Mouse (Mus musculus): ENCODE results near the gene Wdr89.

Gene Wdr89

DNA sequence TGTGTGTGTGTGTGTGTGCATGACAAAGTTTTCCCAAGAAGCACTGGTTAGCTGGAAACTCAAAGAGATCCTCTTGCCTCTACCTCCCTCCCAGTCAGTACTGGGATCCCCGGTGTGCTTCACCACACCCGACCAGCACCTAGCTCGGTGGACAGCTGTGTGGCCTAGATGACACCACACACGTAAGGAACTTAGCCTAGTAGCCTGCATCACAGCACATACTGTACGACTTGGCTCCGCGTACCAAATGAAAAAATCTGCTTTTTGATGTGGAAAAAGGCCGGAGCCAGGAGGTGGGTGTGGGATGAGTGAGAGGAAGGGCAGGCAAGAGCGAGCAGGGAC, 450 bp downstream of the Wdr89 start:
- no peak for DNase-seq (ENCODE audit: low read depth, low spot score)

DNA sequence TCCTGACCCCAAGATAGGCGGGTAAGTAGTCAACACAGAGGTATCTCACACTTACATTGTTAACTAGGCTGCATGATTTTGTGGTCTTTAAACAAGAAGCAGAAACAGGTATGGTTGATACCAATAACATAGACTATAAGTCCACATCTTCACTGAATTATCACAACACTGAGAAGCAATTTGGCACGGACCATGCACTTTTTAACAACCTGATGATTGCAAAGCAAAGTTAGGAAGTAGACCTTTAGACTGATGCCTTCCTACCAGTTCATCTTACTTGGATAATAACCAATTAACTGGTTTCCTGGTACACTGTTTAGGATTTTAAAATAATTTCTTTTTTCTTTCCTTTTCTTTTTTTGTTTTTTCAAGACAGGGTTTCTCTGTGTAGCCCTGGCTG, 1.1 kb downstream of the Wdr89 start:
- DNase-seq (ENCODE audit: low read depth, low spot score): no peak

DNA sequence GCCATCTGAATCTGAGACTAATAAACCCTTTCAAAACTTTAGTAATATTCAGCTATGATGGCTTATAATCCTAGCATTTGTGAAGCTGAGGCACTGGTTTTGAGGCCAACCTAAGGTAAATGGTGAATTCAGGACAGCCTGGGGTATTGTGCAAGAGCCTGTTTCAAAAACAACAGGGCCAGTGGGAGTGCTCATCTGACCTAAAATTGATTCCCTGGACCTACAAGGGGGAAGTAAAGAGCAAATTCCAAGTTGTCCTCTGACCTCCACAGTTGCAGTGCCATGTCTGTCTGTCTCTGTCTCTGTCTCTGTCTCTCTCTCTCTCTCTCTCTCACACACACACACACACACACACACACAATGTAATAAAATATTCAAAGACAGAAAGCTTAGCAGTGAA, 2.4 kb downstream of the Wdr89 start:
- no peak for DNase-seq (ENCODE audit: low read depth, low spot score)

DNA sequence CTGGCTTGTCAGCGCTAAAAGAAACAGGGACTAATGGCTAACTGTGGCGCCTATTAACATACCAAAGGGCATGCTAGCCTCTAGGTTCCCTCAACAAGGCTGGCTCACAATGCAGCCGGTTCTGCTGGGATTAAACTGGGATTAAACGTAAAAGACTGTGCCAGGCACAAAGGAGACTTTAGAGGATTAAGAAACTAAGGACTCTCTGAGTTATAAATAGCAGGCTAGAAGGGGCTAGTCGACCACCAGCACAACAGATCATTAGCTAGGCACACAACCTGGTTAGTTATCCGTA, 4.9 kb downstream of the Wdr89 start:
- DNase-seq (ENCODE audit: low read depth, low spot score): no peak

DNA sequence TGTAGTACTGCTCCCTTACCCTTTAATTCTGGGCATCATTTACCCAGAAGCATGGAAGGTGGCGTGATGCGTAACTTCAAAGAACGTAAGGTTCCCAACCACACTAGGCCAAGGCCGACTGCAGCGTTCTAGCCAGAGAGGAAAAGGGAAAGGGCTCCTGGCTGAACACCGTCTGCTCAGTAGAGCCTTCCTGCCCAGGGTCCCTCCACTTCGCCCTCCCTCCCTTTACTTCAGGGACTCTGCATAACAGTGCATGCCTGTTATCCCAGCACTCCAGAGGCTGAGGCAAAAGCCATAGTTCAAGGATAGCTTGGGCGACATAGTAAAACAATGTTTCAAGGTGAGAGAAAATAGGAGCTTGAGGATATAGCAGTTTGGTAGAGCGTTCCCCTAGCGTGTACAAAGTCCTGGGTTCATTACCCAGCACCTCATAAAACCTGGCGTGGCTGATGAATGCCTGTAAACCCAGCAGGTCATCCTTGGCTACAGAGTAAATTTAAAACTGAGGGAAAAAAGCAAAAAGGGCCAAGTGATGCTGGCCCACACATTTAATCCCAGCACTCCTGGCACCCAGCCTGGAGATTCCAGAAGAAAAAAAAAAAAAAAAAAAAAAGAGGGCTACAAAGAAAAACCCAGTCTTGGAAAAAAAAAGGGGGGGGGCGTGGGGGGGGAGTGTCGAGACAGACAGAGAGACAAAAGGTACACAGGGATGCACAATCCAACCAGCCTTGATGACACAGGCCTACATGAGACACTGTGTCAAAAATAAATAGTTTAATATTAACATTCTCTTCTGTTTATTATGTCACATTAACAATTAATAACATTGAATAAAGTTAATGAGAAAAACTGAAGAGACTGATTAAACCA, 5.5 kb downstream of the Wdr89 start:
- no peak for DNase-seq (ENCODE audit: low read depth, low spot score)

DNA sequence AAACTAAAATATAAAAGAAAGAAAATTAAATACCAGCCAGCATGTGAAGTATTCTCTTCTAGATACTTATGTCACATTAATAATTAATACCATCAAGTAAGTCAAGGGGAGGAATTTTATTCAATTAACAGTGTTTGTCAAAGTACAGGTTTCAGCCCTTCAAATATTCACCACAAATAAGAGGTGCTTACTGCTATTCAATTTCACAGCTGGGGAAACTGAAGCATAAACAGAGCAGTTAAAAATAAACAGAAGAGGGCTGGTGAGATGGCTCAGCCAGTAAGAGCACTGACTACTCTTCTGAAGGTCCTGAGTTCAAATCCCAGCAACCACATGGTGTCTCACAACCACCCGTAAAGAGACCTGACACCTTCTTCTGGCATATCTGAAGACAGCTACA, 7.0 kb downstream of the Wdr89 start:
- DNase-seq (ENCODE audit: low read depth, low spot score): no peak

DNA sequence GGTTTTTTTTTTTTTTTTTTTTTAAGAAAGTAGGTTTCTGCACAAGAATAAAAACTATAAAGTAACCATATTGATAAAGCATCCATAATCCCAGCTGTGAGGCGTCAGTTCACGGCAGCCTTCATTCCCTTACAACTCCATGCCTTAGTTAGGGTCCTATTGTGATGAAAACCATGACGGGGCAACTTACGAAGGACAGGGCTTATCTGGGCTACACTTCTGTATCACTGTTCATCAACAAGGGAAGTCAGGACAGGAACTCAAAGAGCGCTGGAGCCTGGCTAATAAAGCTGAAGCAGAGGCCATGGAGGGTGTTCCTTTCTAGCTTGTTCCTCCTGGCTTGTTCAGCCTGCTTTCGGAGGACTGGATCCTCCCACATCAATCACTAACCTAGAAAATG, 10.9 kb downstream of the Wdr89 start:
- no peak for DNase-seq (ENCODE audit: low read depth, low spot score)

DNA sequence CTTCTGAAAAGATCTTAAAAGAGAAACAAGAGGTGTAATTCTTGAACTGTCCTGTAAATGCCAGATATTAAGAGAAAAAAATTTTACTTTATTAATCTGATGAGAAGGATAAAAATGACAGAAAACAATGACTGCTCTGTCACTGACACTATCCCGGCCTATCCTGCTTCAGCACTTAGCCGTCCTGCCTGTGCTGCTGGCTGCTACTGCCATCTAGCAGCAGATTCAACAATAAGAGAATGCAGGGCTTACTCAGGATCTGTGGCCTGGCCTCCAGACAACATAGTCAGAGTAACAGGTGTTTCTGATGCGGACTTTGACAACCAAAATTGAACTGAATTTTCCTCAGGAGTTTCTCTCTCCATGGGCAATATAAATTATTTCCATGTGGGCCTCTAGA, 12.8 kb downstream of the Wdr89 start:
- DNase-seq (ENCODE audit: low read depth, low spot score): no peak

DNA sequence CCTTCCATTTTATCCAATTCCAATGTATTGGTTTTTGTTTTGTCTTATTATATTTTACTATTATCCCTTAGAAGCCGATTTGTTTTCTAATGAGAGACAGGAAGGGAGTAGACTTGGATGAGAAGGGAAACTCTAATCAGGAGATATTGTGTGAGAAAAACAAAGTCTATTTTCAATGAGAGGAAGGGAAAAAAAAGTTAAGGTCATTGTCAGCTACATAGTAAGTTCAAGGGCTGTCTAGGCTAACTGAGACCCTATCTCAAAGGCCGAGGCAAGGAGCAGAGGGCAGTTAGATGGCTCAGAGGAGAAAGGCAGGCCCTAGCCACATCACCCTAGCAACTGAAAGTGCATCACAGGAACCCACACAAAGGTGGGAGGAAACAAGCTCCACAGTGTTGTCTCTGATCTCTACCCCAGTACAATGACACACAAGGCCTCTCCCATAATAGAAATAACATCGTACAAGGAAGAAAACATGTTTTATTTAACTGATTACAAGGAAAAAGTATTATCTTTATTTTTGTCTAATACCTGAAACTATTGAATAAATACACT, 15.0 kb downstream of the Wdr89 start:
- DNase-seq (ENCODE audit: low read depth, low spot score): no peak

DNA sequence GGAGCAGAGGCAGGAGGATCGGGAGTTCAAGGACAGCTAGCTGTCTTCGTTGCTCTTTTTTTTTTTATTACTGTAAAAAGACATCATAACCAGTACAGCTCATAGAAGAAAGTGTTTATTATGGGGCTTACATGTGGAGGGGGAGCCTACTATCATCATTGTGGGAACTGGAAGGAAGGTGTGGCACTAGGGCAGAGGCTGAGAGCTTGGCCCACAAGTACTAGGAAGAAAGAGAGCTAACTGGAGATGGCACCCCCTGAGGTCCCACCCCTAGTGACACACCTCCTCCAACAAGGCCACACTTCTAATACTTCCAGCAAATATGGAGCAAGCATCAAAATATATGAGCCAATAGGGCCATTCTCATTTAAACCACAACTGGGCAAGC, 19.6 kb downstream of the Wdr89 start:
- no peak for DNase-seq (ENCODE audit: low read depth, low spot score)

DNA sequence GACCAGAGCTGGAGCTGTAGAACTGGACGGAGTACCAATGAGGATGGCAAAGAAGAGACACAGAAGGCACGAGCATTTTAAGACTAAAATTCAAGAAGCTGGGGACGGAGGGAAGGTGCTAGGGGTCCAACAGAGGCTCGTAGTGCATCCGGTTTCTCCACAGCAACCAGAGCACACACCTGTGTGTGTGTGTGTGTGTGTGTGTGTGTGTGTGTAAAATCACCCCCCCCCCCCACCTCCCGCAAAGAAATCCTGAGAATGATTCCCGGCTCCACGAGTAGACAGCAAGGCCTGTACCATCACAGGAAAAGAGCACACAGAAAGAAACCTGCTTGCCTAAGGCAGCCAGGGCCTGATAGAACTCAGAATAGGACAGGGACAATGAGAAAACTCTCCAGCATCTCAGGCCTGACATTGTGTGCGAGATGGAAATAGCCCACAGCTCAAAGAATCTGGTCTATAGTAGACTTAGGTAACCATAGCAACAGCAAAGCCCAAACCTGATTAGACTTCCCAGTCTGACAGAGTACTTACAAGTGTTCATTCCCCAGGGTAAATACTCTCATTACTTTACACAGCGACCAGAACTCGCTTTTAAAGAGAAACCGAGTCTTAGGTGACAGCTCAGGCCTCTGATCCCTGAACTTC, 20.2 kb downstream of the Wdr89 start:
- peak; percentile 61 for DNase-seq (ENCODE audit: low read depth, low spot score)

DNA sequence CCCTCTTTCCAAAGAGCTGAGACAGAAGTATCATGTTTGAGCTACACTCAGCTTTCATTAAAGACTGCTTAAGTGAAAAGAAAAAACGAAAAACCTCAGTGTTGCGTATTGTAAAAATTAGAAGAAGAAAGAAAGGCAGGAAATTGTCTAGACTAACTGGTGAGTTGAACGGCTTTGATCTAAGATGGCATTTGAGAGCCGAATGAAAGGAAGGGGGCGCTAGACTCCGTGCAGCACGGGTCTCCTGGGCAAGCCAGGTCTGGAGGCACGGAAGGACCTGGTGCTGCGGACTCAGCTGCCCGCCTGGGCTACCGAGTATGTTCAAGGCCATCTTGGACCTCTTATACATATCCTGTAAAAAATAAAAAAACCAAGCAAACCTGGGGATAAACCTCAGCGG, 21.1 kb downstream of the Wdr89 start:
- no peak for DNase-seq (ENCODE audit: low read depth, low spot score)

DNA sequence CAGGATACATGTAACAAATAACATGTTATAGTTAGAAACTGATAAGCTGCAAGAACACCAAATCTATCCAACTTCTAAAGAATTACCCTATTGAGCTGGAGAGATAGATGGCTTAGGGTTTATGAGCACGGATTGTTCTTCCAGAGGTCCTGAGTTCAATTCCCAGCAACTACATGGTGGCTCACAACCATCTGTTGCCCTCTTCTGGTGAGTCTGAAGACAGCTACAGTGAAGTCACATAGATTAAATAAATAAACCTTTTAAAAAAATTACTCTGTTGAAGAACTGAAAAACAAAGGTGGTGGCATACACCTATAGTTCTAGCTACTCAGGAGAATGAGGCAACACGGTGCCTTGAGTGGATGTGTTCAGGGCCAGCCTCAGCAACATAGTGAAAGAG, 21.7 kb downstream of the Wdr89 start:
- no peak for DNase-seq (ENCODE audit: low read depth, low spot score)

DNA sequence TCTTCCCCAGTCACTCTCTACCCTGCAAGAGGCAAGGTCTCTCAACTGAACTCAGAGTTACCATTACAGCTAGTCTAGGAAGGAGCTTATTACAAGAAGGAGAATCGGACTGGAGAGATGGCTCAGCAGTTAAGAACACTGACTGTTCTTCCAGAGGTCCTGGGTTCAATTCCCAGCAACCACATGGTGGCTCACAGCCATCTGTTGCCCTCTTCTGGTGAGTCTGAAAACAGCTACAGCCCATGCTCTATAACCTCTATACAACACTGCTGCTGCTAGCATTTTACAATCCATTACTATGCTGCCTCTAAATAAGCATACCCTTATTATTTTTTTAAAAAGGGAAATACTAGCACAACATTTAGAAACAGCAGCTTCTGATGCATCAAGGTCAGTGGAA, 23.6 kb downstream of the Wdr89 start:
- DNase-seq (ENCODE audit: low read depth, low spot score): no peak

DNA sequence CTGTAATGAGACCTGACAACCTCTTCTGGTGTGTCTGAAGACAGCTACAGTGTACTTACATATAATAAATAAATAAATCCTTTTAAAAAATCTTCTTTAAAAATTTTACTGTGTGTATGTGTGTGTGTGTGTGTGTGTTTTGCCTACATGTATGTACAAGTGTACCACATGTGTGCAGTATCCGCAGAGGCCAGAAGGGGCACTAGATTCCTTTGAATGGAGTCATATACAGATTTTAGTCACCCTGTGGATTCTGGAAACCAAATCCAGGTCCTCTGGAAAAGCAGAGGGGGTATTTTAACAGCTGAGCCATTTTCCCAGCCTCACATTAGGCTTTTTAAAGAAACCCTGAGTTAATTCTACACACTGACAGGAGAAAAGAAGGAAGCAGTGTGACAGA, 27.6 kb downstream of the Wdr89 start:
- no peak for DNase-seq (ENCODE audit: low read depth, low spot score)

DNA sequence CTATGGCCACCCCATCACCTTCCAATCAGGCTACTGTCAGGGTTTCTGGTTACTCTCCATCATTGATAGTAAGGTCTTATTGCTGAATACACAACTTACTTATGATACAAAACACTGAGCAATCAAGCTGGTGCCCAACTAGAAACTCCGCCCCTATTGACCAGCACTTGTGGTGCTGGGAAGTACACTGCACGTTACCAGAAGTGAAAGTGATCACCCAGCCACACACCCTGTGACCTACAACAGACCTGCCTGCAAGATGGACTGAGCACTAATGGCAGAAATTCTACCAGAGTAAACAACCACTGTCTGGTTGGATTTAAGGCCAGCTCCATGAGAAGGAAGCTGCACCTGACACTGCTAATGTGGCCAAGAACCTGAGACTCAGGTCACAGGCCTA, 31.0 kb downstream of the Wdr89 start:
- no peak for DNase-seq (ENCODE audit: low read depth, low spot score)

DNA sequence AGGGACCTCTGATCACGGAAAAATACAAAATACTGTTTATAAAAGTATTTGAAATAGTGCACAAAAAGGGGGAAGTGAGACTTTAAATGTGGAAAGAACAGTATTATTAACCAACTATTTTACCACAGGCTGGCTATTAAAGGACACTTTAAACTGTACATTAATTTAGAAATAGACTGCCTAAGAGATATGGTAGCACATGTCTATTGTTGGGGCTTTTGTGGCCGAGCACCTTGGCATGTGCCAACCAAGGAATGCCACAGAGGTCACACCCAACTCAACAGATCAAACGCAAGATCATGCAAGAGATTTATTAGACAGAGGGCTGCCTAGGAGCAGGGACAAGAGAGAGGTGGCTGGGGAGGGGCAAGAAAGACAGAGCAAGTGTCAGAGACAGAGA, 32.2 kb downstream of the Wdr89 start:
- DNase-seq (ENCODE audit: low read depth, low spot score): no peak

DNA sequence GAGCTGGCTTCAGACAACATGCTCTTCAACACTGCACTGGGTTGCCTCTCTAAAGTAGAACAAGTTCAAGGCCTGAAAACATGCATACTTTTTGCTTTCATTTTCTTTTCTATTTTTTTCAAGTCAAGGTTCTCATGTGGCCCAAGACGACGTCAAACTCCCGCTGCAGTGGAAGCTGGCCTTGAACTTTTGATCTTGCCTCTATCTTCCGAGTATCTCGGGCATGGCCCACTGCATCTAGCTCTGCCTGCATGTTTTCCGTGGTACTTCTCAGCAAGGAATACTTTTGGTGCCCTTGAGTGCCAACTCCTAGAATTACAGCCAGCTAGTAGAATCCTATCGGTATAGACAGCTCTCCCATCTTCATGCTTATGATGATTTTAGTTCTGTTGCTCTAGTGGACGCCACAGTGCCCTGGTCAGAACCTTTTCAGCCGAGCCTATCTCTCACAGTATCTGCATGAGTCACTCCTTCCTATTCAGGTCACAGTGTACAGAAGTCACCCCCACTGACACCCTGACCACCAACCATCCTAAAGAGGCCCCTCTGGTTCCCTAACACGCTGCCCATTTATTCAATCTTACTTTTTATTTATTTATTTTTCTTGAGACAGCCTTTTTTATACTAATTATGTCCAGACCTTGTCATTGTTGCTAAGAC, 33.4 kb downstream of the Wdr89 start:
- DNase-seq (ENCODE audit: low read depth, low spot score): no peak

DNA sequence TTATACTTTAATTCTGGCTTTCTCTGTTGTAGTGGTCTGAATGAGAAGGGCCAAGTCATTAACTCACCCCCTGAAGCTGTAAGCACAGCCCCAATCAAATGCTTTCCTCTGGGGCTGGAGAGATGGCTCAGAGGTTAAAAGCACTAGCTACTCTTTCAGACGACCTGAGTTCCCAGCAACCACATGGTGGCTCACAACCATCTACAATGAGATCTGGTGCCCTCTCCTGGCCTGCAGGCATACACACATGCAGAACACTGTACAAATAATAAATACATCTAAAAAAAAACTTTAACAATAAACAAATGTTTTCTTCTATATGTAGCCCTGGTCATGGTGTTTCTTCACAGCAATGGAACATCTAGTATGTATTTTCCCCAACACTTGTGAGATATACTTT, 39.7 kb downstream of the Wdr89 start:
- DNase-seq (ENCODE audit: low read depth, low spot score): no peak

DNA sequence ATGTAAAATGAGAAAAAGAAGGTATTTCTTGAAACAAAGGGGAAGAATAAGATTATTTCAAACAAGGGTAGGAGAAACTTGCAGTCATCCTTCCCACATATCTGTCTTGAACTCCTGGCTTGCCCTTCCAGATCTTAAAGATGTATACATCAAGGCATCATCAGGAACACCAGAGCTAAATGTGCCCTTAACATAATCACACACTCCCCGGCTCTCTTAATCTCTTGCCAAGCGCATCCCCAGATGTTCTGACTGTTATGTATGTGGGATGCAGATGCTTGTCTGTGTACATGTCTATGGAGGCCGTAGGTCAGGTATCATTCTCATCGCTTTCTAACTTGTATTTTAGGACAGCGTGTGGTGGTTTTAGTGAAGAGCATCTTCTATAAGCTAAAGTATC, 46.0 kb downstream of the Wdr89 start:
- DNase-seq (ENCODE audit: low read depth, low spot score): no peak

DNA sequence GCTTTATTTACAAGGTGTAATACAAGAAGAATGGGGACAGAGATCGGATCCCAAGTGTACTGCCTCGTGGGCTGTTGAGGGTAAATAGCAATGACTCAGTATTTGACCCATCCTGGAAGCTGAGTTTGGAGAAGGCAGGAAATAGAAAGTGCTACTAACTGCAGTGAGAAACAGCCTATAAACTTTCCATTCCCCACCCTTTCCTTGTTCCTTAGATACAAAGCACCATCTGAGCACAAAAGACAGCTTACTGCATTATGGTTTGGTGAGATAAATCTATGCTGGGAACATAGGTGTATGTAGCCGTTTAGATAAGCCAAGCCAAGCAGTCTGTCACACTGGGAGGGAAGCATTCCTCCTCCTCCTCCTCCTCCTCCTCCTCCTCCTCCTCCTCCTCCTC, 46.5 kb downstream of the Wdr89 start:
- DNase-seq (ENCODE audit: low read depth, low spot score): no peak

DNA sequence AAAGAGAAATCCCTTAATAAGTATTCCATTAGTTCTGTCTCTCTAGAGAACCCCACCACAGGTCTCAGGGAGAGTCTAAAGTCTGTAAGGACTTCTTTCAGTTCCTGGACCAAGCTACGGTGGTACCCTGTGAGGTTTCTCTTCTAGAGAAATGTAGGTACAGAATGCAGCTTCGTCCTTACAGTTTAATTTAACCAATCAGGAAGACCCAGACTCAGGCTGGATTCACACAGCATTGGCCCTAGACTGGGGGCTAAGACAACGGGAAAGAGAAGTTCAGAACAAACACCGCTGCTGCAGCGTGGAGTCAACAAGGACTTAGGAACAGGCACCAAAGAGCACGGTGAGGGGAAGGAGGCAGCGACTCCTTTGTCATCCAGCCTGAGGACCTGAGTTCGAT, 52.5 kb downstream of the Wdr89 start:
- no peak for DNase-seq (ENCODE audit: low read depth, low spot score)

DNA sequence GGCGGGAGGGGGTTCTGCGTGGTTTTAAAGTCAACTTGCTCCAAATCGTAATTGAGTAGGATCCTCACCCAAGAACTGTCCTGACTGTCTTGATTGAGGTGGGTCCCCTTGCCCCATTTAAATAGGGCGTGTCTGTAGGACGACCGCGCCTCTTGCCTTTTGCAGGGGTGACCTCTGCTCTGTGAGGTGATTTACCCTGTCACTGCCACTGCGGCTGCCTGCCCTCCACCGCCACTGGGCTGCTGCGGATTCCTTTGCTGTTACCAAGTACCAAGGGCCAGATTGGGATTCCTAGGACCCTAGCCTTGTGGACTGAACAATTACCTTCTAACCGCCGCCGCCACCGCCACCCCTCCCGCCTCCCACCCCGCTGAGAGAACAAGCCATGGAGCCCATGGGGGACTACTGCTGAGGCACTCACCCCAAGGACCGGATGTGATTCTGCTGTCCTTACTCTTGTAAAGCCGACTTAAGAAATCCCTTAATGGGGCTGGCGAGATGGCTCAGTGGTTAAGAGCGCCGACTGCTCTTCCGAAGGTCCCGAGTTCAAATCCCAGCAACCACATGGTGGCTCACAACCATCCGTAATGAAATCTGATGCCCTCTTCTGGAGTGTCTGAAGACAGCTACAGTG, 53.1 kb downstream of the Wdr89 start:
- DNase-seq (ENCODE audit: low read depth, low spot score): no peak

All from brain, embryonic 18.5 days (tissue).